Mouse (Mus musculus): ENCODE data around the gene Tmem262. TPM values are rescaled to one million over a fixed set of nuclear protein-coding genes. Genes with fewer than 3 reads are reported as not detected.

Tmem262 gene
- polyA plus RNA-seq, 1 experiment from 2014 or later, result not detected

DNA sequence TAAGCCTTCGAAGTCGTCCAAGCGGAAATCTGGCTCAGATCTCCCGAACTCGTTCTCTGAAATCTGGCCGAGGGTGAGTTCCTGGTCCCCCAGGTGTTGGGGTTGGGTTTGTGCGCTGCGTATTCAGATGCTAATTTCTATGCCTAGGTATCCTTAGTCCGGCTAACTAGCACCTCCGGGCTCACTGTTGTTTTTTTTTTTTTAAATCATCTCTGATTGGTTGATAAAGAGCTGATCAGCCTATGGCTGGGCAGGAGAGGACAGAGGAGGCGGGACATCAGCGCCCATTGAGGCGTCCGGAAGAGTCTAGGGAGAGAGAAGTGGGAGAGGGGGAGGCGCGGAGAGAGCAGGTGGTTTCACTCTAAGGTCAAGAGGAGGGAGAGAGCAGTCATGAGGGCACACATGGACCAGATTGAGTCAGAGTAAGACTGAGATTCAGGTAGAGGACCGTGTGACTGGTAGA lies 5.6 kb downstream of the Tmem262 start:
- peak; percentile 71 for DNase-seq (ENCODE audit: low spot score)
- Histone ChIP-seq H3K27me3 (ENCODE audit: low read depth, poor library complexity, severe bottlenecking) (no peaks in the 10 kb centered on the region), H3K4me3 (peak overlapping the region; percentile 87), H3K9me3 (replicated peaks) (no peaks in the 10 kb centered on the region), H3K27ac (replicated peaks) (peak overlapping the region; percentile 89), H3K36me3 (peaks cover 68% of the 10 kb centered on the region), H3K4me1 (peaks cover 22% of the 10 kb centered on the region)
- WGBS, result under 1% methylated on average over 17 of the region's 17 CpGs

DNA sequence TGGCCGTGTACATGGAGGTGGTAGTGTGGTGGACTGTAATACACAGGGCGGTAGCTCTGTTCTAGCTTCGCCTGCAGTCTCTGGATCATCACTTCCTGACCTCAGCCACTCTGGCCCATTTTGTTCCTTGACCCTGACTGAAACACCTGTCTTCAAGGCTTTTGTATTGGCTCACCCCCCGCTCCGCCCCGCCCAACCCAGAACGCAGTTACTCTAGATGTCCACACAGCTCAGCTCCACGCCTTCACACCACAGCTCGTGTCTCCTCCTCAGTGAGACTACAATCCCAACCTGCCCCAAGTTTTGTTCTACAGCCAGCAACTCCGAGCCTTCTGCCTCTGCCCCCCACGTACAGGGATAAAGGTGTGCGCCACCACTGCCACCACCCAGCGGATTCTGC lies 9.0 kb downstream of the Tmem262 start:
- H3K27ac ChIP-seq (replicated peaks), result no peak overlapping the region
- WGBS, result 95% methylated on average over 13 of the region's 13 CpGs

DNA sequence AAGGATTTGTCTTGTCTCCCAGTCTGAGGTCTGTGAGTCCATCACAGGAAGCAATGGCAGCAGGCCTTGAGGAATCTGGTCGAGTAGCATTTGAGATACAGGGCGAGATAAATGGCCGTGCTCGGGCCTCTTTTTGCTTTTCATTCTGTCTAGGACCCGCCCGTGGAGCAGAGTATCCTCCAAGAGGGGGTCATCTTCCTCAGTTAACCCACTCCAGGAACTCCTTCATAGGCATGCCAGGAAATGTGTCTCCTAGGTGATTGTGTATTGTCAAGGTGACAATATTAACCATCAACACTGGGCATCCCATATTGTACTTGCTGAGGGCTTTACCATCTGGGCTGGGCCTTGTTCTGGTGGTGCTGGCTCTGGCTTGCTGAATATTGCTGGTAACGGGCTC lies 14.3 kb downstream of the Tmem262 start, which contains the start of gene AC131692.1:
AC131692.1 (plus strand) TSS at position 301 of the 400 bp plus-strand sequence.
- Histone ChIP-seq H3K27ac (replicated peaks) (no peak within 1 kb of the TSS), H3K36me3 (peaks cover 92% of the 10 kb centered on the region), H3K27me3 (ENCODE audit: low read depth, poor library complexity, severe bottlenecking) (no peaks in the 10 kb centered on the region), H3K9me3 (replicated peaks) (no peaks in the 10 kb centered on the region), H3K4me3 (no peak within 1 kb of the TSS), H3K4me1 (no peaks in the 10 kb centered on the region)
- 94% methylated on average over 7 of the region's 7 CpGs for WGBS
- no peak for DNase-seq (ENCODE audit: low spot score)

More for the DNA sequence above, 9.0 kb downstream of the Tmem262 start:
- Histone ChIP-seq H3K36me3 (peaks cover 78% of the 10 kb centered on the region), H3K27me3 (ENCODE audit: low read depth, poor library complexity, severe bottlenecking) (no peaks in the 10 kb centered on the region), H3K4me3 (no peak overlapping the region), H3K9me3 (replicated peaks) (no peaks in the 10 kb centered on the region), H3K4me1 (peaks cover 16% of the 10 kb centered on the region)
- no peak for DNase-seq (ENCODE audit: low spot score)

DNA sequence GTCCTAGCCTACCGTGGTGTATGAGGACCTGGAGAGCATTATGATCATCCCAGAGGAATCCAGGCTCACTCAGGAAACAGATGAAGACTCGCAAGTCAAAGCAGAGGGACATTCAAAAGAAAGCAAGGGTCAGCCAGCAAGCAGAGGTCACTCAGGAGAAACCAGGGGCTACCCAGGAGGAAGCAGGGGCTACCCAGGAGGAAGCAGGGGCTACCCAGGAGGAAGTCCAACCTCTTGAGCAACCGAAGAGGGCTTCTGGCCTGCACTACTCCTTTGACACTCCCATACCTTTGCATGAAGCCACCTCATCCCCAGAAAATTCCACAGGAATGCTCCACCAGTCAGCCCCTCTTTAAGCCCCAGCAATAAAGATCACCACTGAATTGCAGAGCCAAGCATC lies 18.0 kb downstream of the Tmem262 start:
- H3K36me3 ChIP-seq, result peaks cover 68% of the 10 kb centered on the region
- DNase-seq (ENCODE audit: low spot score), result no peak
- 91% methylated on average over 3 of the region's 3 CpGs for WGBS

DNA sequence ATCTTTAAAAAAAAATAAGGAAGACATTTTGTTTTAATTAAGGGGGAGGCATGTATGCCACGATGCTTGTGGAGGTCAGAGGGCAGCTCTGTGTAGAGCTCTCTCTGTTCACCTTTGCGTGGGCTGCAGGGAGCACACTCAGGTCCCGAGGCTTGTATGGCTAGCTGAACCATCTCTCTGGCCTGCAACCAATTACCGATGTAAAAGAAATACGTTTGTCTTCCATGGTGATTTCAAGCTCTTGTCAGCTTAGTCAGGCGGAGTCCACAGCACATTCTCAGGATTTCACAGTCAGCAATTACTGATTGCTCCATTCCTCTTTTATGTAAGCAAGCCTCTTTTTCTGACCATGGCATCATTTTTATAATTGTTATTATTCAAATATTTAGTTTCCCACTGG lies 21.4 kb downstream of the Tmem262 start:
- 76% methylated on average over 6 of the region's 6 CpGs for WGBS

More for the DNA sequence above, 18.0 kb downstream of the Tmem262 start:
- H3K27me3 ChIP-seq (ENCODE audit: low read depth, poor library complexity, severe bottlenecking), result no peaks in the 10 kb centered on the region
- no peak overlapping the region for H3K4me3 ChIP-seq
- no peaks in the 10 kb centered on the region for H3K9me3 ChIP-seq (replicated peaks)
- no peaks in the 10 kb centered on the region for H3K4me1 ChIP-seq
- no peak overlapping the region for H3K27ac ChIP-seq (replicated peaks)

DNA sequence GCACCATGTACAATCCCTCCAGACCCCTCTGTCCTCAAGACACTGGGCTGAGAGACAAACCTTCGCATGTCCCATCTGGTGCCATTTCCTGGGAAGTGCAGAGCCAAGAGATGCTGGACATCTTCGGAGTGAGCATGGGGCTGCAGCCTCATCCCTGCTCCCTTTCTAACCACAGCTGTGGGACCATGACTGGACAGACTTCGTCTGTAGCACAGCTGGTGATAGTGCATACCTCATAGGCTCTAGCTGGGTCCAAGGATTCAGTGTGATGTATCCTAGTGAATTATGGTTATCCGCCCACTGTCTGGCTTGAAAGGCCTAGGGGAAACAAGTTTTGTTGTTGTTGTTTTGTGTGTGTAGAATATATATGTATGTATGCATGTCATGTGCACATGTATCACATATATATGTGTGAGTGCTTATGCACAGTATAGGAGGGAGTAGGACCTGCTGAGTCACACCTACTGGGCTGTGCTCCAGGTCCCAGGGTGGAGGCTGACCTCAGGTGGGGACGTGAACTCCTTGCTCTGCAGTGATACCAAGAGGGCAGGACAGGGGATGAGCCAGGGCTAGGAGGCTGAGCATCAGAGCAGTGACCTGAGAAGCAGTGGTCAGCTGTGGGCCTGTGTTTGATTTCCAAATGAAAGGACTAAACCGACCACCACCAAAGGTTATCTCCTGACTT lies 22.5 kb downstream of the Tmem262 start:
- H3K27me3 ChIP-seq (ENCODE audit: low read depth, poor library complexity, severe bottlenecking), result no peaks in the 10 kb centered on the region
- DNase-seq (ENCODE audit: low spot score), result no peak
- WGBS, result 83% methylated on average over 6 of the region's 6 CpGs
- no peak overlapping the region for H3K27ac ChIP-seq (replicated peaks)
- H3K9me3 ChIP-seq (replicated peaks), result no peaks in the 10 kb centered on the region
- H3K36me3 ChIP-seq, result peaks cover 28% of the 10 kb centered on the region
- H3K4me3 ChIP-seq, result no peak overlapping the region
- no peaks in the 10 kb centered on the region for H3K4me1 ChIP-seq

More for the DNA sequence above, 21.4 kb downstream of the Tmem262 start:
- Histone ChIP-seq H3K36me3 (peaks cover 34% of the 10 kb centered on the region), H3K27ac (replicated peaks) (no peak overlapping the region), H3K4me3 (no peak overlapping the region), H3K9me3 (replicated peaks) (no peaks in the 10 kb centered on the region), H3K4me1 (no peaks in the 10 kb centered on the region), H3K27me3 (ENCODE audit: low read depth, poor library complexity, severe bottlenecking) (no peaks in the 10 kb centered on the region)
- no peak for DNase-seq (ENCODE audit: low spot score)

DNA sequence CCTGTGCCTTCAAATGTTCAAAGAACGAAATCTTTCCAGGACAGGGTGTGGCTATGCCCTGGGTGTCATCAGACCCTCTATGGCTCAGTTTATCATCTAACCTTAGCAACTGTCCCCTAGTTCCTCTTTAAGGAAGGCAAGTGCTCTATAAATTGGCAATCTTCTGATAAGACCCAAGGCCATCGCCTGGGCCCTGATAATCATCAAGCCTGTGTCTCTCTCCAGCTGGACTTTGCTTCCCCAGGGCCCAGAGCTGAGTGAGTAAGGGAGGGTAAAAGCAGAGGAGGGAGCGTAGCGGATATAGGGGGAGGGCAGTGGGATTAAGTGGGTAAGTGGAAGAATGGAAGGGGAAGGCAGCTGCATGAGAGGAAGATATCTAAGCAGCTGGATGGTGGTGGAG lies 24.6 kb downstream of the Tmem262 start:
- H3K9me3 ChIP-seq (replicated peaks), result no peaks in the 10 kb centered on the region
- peaks cover 18% of the 10 kb centered on the region for H3K36me3 ChIP-seq
- H3K4me1 ChIP-seq, result no peaks in the 10 kb centered on the region
- no peak overlapping the region for H3K4me3 ChIP-seq
- no peak overlapping the region for H3K27ac ChIP-seq (replicated peaks)
- 82% methylated on average over 4 of the region's 4 CpGs for WGBS
- no peak for DNase-seq (ENCODE audit: low spot score)
- no peaks in the 10 kb centered on the region for H3K27me3 ChIP-seq (ENCODE audit: low read depth, poor library complexity, severe bottlenecking)

DNA sequence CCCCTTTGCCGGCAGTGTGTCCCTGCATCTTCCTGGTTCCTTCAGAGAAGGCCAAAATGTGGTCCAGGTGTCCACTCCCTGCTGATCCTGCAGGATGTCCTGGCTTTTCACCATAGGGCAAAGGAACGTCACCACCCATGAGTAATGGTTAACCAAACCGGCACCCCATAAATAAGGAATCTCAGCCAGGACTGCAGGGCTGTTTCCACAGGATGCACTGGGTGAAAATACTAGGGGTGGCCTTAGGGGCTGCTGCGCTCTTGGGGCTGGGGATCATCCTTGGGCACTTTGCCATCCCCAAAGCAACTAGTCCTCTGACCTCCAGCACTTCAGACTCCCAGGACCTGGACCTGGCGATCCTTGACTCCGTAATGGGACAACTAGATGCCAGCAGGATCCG lies 25.8 kb downstream of the Tmem262 start, which contains the start of gene Naaladl1:
Naaladl1 (plus strand) TSS at position 197 of the 400 bp plus-strand sequence.
- Histone ChIP-seq H3K4me3 (no peak within 1 kb of the TSS), H3K27me3 (ENCODE audit: low read depth, poor library complexity, severe bottlenecking) (no peaks in the 10 kb centered on the region), H3K27ac (replicated peaks) (no peak within 1 kb of the TSS), H3K9me3 (replicated peaks) (no peaks in the 10 kb centered on the region), H3K36me3 (0 out of 2 replicates have a peak, but pooled peaks cover 8% of the 10 kb centered on the region), H3K4me1 (no peaks in the 10 kb centered on the region)
- no peak for DNase-seq (ENCODE audit: low spot score)
- 86% methylated on average over 7 of the region's 7 CpGs for WGBS

DNA sequence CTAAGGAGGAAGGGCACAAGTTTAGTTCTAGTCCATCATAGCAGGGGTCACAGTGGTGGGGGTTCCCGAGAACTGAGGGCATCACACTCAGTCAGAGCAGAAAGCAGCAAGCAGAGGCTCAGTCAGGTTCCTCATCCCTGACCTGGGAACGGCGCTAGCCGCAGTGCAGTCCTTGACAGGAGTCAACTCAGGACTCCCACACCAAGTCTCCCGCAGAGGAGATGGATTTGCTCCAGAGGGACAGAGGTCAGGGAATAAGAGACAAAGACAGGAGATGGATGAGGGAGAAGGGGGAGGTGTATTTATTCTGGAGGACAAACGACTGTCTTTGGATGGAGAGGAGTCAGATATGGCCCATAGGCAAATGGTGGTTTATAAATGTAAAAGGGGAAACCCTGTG lies 33.3 kb downstream of the Tmem262 start:
- H3K27me3 ChIP-seq (ENCODE audit: low read depth, poor library complexity, severe bottlenecking), result no peaks in the 10 kb centered on the region
- H3K36me3 ChIP-seq, result peaks cover 57% of the 10 kb centered on the region
- H3K27ac ChIP-seq (replicated peaks), result no peak overlapping the region
- 77% methylated on average over 6 of the region's 6 CpGs for WGBS
- no peak for DNase-seq (ENCODE audit: low spot score)
- no peak overlapping the region for H3K4me3 ChIP-seq
- peaks cover 17% of the 10 kb centered on the region for H3K4me1 ChIP-seq
- H3K9me3 ChIP-seq (replicated peaks), result no peaks in the 10 kb centered on the region

DNA sequence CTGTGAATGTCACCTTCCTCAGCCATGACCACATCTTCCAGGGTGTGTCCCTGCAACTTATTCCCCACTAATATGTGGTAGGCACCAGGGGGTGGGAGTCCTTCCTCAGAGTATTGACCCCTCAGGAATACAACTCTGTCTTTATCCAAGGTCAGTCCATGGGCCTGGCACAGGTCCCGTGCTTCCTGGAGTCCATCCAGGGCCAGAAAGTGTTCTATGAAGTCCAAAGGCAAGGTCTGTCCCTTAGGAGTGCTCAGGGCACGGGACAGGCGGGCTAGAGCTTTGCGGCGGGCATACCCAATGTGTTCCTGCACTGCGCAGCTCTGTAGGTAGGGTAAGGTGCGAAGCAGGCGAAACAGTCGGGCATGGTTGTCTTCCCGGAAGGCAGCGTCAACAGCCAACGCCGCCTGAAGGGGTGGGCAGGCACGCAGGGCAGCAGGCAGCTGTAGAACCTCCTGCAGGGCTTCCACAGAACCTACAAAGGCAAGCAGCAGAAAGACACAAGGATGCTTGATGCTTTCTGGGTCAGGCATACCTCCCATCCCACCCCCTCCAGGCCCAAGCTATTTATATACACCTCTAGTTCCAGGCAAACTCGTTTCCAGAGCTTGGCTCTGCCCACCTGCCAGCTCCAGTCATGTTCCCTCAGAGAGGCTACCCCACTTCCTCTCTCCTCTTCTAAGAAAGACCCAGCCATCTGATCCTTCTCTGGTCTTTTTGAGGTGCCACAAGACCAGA lies 36.4 kb downstream of the Tmem262 start:
- peaks cover 29% of the 10 kb centered on the region for H3K4me1 ChIP-seq
- WGBS, result 94% methylated on average over 15 of the region's 15 CpGs
- DNase-seq (ENCODE audit: low spot score), result no peak
- no peaks in the 10 kb centered on the region for H3K27me3 ChIP-seq (ENCODE audit: low read depth, poor library complexity, severe bottlenecking)
- peaks cover 53% of the 10 kb centered on the region for H3K36me3 ChIP-seq
- H3K4me3 ChIP-seq, result peak overlapping the region; percentile 72
- H3K9me3 ChIP-seq (replicated peaks), result no peaks in the 10 kb centered on the region
- no peak overlapping the region for H3K27ac ChIP-seq (replicated peaks)

DNA sequence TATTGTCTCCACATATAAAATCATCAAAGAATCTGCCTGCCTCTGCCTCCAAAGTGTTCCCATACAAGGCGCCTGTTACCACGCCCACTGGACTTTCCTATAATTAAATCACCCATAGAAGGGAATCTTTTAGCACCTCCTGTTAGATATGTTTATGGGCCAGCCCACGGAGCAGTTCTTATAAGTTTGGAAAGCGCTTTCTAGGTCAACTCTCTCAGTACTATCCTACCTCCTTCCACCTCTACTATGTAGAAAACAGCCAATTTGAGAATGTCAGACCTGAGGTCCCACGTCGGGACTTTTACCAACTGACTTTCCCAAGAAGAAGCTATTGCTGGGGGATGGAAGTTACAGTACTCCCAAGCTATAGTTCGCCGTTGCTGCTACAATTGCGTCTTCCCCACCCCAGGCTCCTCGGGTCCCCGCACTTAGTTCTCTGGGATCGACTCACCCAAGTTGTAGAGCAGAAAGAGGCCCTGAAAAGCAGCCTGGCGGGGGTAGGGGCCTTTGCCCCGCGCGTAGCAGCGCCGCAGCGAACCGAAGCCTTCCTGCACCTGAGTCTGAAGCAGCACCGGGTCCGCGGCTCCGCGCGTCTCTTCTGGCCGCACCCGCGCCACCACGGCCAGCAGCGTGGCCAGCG lies 37.6 kb downstream of the Tmem262 start:
- peak overlapping the region; percentile 72 for H3K4me3 ChIP-seq
- H3K27ac ChIP-seq (replicated peaks), result peak overlapping the region; percentile 95
- H3K9me3 ChIP-seq (replicated peaks), result no peaks in the 10 kb centered on the region
- no peak for DNase-seq (ENCODE audit: low spot score)
- no peaks in the 10 kb centered on the region for H3K27me3 ChIP-seq (ENCODE audit: low read depth, poor library complexity, severe bottlenecking)
- H3K36me3 ChIP-seq, result peaks cover 45% of the 10 kb centered on the region
- H3K4me1 ChIP-seq, result peaks cover 35% of the 10 kb centered on the region
- WGBS, result 6% methylated on average over 32 of the region's 32 CpGs

DNA sequence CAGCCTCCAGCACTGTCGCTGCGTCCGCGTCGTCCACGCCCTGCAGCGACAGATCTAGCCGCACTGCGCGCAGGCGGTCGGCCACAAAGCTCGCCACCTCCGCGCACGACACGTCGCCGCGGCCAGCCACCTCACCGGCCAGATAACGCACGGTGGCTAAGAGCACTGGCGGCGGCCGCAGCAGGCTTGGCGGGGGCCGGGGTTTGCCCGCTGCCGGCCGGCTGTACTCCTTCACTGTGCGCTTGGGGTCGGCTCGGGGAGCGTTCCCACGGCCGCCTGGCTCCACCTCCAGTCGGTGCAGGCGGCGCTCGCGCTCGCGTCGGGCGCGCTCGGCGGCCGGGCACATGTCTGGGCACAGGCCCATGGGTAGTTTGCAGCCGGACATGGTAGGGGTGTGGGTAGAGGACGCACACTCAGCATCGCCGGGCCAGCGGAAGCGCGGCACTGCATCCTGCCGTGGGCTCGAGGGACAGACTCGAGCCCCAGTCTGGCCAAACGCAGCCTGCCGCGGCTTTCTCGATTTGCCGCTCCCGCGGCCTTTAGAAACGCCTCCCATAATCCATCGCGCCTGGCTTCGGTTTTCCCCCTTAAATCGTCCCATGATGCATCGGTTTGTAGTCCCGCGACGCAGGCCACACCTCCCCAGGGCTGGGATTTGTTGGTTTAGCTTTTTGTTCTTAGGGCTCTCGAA lies 38.3 kb downstream of the Tmem262 start, which contains the start of gene Sac3d1:
Sac3d1 (minus strand) TSS at position 665 of the 691 bp plus-strand sequence.
- WGBS, result under 1% methylated on average over 77 of the region's 77 CpGs
- Histone ChIP-seq H3K4me1 (peaks cover 35% of the 10 kb centered on the region), H3K4me3 (peak within 1 kb of the TSS; percentile 72), H3K27me3 (ENCODE audit: low read depth, poor library complexity, severe bottlenecking) (no peaks in the 10 kb centered on the region), H3K9me3 (replicated peaks) (no peaks in the 10 kb centered on the region), H3K27ac (replicated peaks) (peak within 1 kb of the TSS; percentile 95), H3K36me3 (peaks cover 39% of the 10 kb centered on the region)
- DNase-seq (ENCODE audit: low spot score), result peak; percentile 91

Measured in midbrain, embryonic 10.5 days (tissue).